Mouse (Mus musculus) lung, adult 2 months (tissue): Measurements from ENCODE around the gene Slc10a6. TPM values are rescaled to one million over a fixed set of nuclear protein-coding genes. Genes with fewer than 3 reads are reported as not detected.

Experiments used
- DNase-seq: peaks from one replicate; pipeline ENCODE4 v3.0.0; 2022
- H3K4me1 ChIP-seq: fragments of 200-500 bp; 2 replicates; pipeline ENCODE4 v1.6.1; 2011; ENCODE audit warnings: low read length; ENCODE audit not compliant: control insufficient read depth, insufficient read depth
- H3K4me3 ChIP-seq: fragments of 200-500 bp; replicated peaks from 2 replicates; pipeline ENCODE3; 2011; ENCODE audit warnings: low read depth, mild to moderate bottlenecking, control low read depth, low read length; ENCODE audit errors: extremely low read depth
- CTCF ChIP-seq: fragments of 200-500 bp; IDR thresholded peaks from 2 replicates; pipeline ENCODE4 v1.5.1; 2011; ENCODE audit warnings: mild to moderate bottlenecking, low read length, control low read depth; ENCODE audit not compliant: insufficient read depth
- POLR2A ChIP-seq: fragments of 200-500 bp; IDR thresholded peaks from 2 replicates; pipeline ENCODE4 v1.6.1; 2011; ENCODE audit warnings: low read depth, mild to moderate bottlenecking, control low read depth, low read length, borderline replicate concordance; ENCODE audit errors: extremely low read depth
- WGBS: fragments of 180-500 bp; shearing (Covaris S2); methylation state at CpG from one replicate; pipeline ENCODE4 v1.1.7; 2018; 5-methylcytosine and 5-hydroxymethylcytosine counted together
- polyA plus RNA-seq: library from polyadenylated mRNA; depleted of rRNA; stranded (reverse); fragments of >200 nt; gene quantifications from 2 replicates; pipeline ENCODE4 v1.2.3, GENCODE M21; 2012

The Slc10a6 gene
- polyA plus RNA-seq, 1 experiment, result 18.7 TPM

DNA sequence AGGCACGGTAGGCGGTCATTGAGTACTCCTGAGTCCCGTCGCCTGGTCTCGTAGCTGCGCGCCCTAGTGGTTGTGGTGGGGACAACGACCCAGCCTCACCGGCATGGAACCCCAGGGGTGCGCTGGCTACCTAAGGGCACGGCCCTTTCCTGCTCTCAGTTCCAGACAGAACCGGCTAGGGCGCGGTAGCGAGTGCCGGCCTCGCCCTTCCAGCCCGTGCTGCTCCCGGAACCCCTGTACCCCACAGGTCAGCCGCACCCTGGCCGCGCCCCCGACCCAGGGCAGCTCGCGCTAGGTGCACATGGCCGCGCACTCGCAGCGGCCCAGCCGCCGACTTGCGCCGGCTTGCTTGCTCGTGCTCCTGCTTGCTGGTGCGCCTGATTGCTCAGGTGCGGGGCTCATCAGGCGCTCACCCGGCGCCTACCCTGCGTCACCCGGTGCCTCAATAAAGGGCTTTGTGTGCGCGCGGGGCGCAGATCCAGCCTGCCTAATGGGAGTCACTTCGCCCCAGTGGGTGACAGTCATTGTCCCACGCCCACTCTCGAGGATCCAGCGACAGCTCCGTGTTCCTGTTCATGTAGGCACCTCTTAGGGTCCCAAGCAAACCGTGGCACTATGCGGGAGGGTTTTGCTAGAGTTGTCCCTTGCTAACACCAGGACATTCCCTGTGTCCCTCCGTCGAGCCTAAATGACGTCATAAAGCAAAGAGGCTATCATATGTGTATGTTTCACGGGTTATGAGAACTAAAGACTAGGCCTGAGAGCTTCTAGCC, 26.3 kb upstream of the Slc10a6 start, which contains the start of gene 1700016H13Rik:
1700016H13Rik (minus strand) TSS at position 665 of the 773 bp plus-strand sequence.
- peaks cover 3% of the 10 kb centered on the region for H3K4me1 ChIP-seq
- WGBS, result 4% methylated on average over 49 of the region's 56 CpGs
- peak; percentile 84 for DNase-seq
- 0 out of 2 replicates have a peak, but pooled peaks have one; percentile 23 for TF ChIP-seq POLR2A
- peak; percentile 53 for TF ChIP-seq CTCF
- peak within 1 kb of the TSS; percentile 42 for H3K4me3 ChIP-seq

DNA sequence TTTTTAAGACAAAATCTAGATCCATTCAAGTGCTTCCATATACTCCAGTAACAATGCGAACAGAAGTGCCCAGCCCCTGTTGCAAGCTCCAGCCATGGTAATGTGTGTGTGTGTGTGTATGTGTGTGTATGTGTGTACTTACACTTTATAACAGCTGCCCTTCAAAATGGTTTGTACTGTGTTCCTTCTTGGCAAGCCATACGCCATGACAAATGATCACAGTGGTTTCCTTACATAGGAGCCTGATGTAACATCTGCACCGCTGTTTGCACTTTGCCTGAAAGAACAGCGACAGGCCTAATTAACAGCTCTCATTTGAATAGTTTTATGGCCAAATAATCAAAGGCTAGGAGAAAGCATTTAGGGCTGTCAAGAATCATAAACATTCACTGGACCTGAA, 25.6 kb upstream of the Slc10a6 start:
- 68% methylated on average over 4 of the region's 4 CpGs for WGBS
- Histone ChIP-seq H3K4me1 (peaks cover 3% of the 10 kb centered on the region), H3K4me3 (no peak overlapping the region)
- TF ChIP-seq CTCF (no peak), POLR2A (no peak)
- DNase-seq, result no peak

DNA sequence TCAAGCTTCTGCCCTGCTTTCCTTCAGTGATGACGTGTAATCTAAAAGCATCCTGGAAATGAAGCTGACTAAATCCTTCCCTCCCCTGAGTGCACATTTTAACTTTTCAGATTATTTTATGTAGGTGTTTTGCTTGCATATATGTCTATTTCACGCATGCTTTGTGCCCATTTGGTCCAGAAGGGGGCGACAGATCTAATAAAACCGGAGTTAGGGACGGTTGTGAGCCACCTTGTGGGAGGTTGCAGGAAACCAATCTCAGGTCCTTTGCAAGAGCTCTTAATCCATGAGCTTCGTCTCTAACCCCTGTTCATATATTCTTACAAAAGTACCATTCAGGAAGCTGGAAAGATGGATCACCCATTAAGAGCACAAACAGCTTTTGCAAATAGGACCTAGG, 25.0 kb upstream of the Slc10a6 start:
- TF ChIP-seq CTCF (peak; percentile 44), POLR2A (no peak)
- Histone ChIP-seq H3K4me3 (no peak overlapping the region), H3K4me1 (peaks cover 3% of the 10 kb centered on the region)
- DNase-seq, result no peak
- WGBS, result 41% methylated on average over 6 of the region's 6 CpGs

DNA sequence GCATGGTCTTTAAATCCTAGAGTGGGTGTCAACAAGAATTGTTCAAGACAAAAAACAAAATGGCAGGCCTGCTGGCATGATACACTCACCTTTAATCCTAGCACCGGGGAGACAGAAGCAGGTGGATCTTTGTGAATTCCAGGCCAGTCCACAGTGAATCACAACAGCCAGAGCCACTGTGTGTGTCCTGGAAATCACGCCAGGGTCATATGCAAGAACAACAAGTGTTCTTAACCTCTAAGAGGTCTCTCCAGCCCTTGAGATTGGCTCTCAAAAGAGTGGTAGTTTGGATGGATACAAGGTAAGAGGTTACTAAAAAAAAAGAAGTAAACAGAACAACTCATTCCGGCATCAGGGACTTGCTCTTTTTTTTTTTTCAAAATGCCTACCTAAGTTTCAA, 18.1 kb upstream of the Slc10a6 start:
- 73% methylated on average over 3 of the region's 3 CpGs for WGBS
- TF ChIP-seq CTCF, result no peak
- no peak; the same call in 1 of the 2 replicates for TF ChIP-seq POLR2A
- DNase-seq, result no peak
- Histone ChIP-seq H3K4me1 (peaks cover 4% of the 10 kb centered on the region), H3K4me3 (no peak overlapping the region)

DNA sequence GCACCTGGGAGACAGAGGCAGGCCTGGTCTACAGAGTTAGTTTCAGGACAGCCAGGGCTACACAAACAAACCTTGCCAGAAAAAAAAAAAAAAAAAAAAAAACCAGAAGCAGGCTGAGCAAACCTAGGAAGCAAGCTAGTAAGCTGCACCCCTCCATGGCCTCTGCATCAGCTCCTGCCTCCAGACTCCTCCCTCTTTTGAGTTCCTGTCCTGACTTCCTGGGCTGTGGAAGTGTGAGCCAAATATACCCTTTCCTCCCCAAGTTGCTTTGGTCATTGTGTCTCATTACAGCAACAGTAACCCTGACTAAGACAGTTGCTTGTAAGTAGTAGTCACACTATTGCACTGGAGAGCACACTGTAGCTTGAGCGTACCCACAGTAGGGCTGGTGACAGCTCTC, 15.0 kb upstream of the Slc10a6 start:
- Histone ChIP-seq H3K4me1 (peaks cover 4% of the 10 kb centered on the region), H3K4me3 (no peak overlapping the region)
- WGBS, result 97% methylated on average over 1 of the region's 1 CpGs
- DNase-seq, result no peak
- TF ChIP-seq CTCF (no peak), POLR2A (no peak)

DNA sequence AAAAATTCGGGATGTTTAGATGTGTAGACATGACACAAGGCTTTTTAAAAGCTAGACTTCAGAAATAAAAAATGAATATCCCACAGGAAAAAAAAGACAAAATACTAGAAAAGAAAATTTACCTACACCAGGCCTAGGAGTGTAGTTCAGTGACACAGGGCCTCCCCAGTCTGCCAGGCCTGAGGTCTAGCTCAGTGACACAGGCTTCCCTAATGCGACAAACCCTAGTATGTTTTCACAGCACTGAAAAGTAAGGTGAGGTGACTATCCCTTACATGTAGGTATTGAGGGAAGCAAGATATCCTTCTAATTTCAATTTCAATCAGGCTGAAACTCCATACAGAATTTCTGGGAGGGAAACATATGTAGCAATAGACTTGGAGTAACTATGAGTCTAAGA, 8.0 kb upstream of the Slc10a6 start:
- H3K4me1 ChIP-seq, result no peaks in the 10 kb centered on the region
- TF ChIP-seq POLR2A, result no peak
- TF ChIP-seq CTCF, result no peak
- H3K4me3 ChIP-seq, result no peak overlapping the region
- WGBS, result 76% methylated on average over 2 of the region's 2 CpGs
- DNase-seq, result no peak

DNA sequence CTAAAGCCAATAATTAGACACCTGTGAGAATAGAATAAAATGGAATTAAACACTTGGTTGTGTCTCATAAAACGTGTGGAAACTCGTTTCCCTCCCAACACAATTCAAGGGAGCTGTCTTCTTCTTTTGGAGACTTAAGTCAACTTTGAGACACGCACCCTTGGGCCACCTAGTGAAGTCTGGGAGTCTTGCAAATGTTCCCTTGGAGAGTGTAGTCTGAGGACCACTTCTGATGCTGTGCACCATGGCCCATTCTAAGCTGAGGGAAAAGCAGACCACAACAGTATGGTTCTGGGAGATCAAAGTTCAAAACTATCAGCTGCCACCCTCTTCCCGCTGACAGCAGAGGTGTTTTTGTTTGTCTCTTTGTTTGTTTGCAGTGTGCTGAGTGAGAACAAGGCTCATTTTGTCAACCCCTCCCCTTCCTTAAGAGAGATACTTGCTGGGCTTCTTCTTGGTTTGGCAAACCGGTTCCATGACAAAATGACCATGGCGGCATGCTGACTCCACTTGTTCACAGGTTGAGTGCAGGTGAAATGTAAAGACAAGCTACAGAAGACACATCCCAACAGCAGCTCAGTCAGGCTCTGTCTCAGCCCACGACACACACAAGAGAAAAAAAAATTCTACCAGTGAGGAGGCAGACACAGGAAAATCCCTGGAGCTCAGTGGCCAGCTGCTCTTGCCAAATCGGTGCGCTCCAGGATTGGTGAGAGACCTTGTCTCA, 814 bp upstream of the Slc10a6 start:
- no peak overlapping the region for H3K4me3 ChIP-seq
- WGBS, result 59% methylated on average over 9 of the region's 9 CpGs
- no peak for DNase-seq
- peaks cover 16% of the 10 kb centered on the region for H3K4me1 ChIP-seq
- TF ChIP-seq CTCF, result no peak
- TF ChIP-seq POLR2A, result no peak

DNA sequence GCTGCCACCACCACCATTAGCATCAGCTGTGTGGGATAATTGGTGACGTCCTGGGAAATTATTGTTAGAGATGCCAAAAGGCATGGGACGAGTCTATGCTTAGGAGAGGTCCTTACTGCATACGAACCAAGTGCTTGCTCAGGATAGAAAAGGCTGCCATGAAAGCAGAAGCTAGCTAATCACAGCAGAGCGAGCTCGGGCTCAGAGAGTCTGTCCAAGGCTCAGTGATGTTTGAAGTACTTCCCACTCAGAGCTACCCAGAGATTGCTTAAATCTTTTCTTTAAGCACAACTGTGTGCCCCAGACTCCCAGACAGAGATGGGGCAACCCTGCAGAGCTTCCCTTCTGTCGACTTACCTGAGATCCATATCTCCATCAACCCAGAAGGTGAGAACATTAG, 704 bp downstream of the Slc10a6 start:
- DNase-seq, result no peak
- peak overlapping the region; percentile 71 for H3K4me3 ChIP-seq

DNA sequence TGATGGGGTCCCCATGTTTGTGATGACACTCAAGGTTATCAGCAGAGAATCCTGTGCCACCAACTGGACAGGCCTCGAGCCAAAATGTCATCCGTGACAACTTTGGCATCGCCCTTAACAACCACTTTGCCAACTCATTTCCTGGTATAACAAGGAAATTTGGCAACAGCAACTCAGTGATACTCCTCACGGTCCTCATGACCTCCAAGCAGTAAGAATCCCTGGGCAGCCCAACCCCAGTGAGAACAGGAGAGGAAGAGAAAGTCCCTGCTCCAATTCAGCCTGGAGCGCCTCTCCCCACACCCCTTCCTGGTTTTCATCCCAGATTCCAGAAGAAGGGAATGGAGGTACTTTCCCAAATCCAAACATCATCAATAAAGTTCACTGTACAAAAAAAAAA, 4.4 kb downstream of the Slc10a6 start:
- DNase-seq, result no peak
- 29% methylated on average over 5 of the region's 5 CpGs for WGBS
- peaks cover 33% of the 10 kb centered on the region for H3K4me1 ChIP-seq
- TF ChIP-seq POLR2A (no peak), CTCF (no peak)
- no peak overlapping the region for H3K4me3 ChIP-seq

More for the DNA sequence above, 704 bp downstream of the Slc10a6 start:
- peaks cover 21% of the 10 kb centered on the region for H3K4me1 ChIP-seq
- 54% methylated on average over 6 of the region's 6 CpGs for WGBS
- TF ChIP-seq CTCF (no peak), POLR2A (no peak)
